Mouse (Mus musculus) small intestine, adult 2 months (tissue): Measurements from ENCODE around the gene a. TPM values are rescaled to one million over a fixed set of nuclear protein-coding genes. Genes with fewer than 3 reads are reported as not detected.
"Not testable (repeated sequence)": the region's sequence is repeated elsewhere in the genome, so short reads cannot be mapped to it uniquely, and the experiment has no call there.

ENCODE experiments used
- H3K27ac ChIP-seq: fragments of 200-500 bp; 2 replicates; pipeline ENCODE4 v1.5.1; 2012; ENCODE audit warnings: low read depth, low read length, control low read depth, inconsistent platforms; ENCODE audit not compliant: insufficient read depth
- H3K27me3 ChIP-seq: fragments of 200-500 bp; 2 replicates; pipeline ENCODE4 v1.6.1; 2012; ENCODE audit warnings: mild to moderate bottlenecking, moderate library complexity, low read length, inconsistent platforms; ENCODE audit not compliant: control insufficient read depth, insufficient read depth
- H3K36me3 ChIP-seq: fragments of 200-500 bp; 2 replicates; pipeline ENCODE4 v1.6.1; 2012; ENCODE audit warnings: mild to moderate bottlenecking, low read length, control low read depth, inconsistent platforms; ENCODE audit not compliant: control insufficient read depth, insufficient read depth
- H3K4me1 ChIP-seq: fragments of 200-500 bp; 2 replicates; pipeline ENCODE4 v1.6.1; 2012; ENCODE audit warnings: low read length, inconsistent platforms, mixed read lengths; ENCODE audit not compliant: control insufficient read depth, insufficient read depth, insufficient read length
- H3K4me3 ChIP-seq: fragments of 200-500 bp; 2 replicates; pipeline ENCODE4 v1.5.1; 2012; ENCODE audit warnings: low read depth, mild to moderate bottlenecking, control low read depth, inconsistent platforms, low read length, moderate library complexity
- CTCF ChIP-seq: fragments of 200-500 bp; IDR thresholded peaks from 2 replicates; pipeline ENCODE4 v1.5.1; 2012; ENCODE audit warnings: low read depth, mild to moderate bottlenecking, control low read depth, inconsistent platforms, low read length, moderate library complexity, mixed read lengths; ENCODE audit not compliant: insufficient replicate concordance, insufficient read length; ENCODE audit errors: extremely low read depth
- POLR2A ChIP-seq: fragments of 200-500 bp; IDR thresholded peaks from 2 replicates; pipeline ENCODE4 v1.6.1; 2012; ENCODE audit warnings: low read depth, mild to moderate bottlenecking, control low read depth, inconsistent platforms, low read length, moderate library complexity
- WGBS: fragments of 180-500 bp; shearing (Covaris S2); methylation state at CpG from one replicate; pipeline ENCODE4 v1.1.7; 2018; 5-methylcytosine and 5-hydroxymethylcytosine counted together
- polyA plus RNA-seq: library from polyadenylated mRNA; depleted of rRNA; stranded (reverse); fragments of >200 nt; gene quantifications from 2 replicates; pipeline ENCODE4 v1.2.3, GENCODE M21; 2012

Gene a
- polyA plus RNA-seq, 1 experiment: 1.2 TPM

GRCm38 (mm10) chr2:155018762-155019641, 227.8 kb downstream of the a start:
- Histone ChIP-seq H3K4me3 (peak overlapping the region; percentile 60), H3K4me1 (no peaks in the 10 kb centered on the region), H3K27me3 (no peaks in the 10 kb centered on the region), H3K36me3 (no peaks in the 10 kb centered on the region), H3K27ac (peak overlapping the region; percentile 25; the same call in 1 of the 2 replicates)
- no peak for TF ChIP-seq POLR2A
- TF ChIP-seq CTCF: no peak
- under 1% methylated on average over 38 of the region's 38 CpGs for WGBS

- H3K27me3 ChIP-seq: no peaks in the 10 kb centered on the region
- H3K36me3 ChIP-seq: no peaks in the 10 kb centered on the region
- TF ChIP-seq POLR2A (no peak), CTCF (peak; percentile 69; the same call in 1 of the 2 replicates)
- peak overlapping the region; percentile 25; the same call in 1 of the 2 replicates for H3K27ac ChIP-seq
- peak overlapping the region; percentile 60 for H3K4me3 ChIP-seq
- no peaks in the 10 kb centered on the region for H3K4me1 ChIP-seq
- WGBS: under 1% methylated on average over 22 of the region's 22 CpGs
These were observed 228.5 kb downstream of the a start for GRCm38 (mm10) chr2:155019673-155020072.

GRCm38 (mm10) chr2:155020247-155020826, 229.1 kb downstream of the a start:
- not testable (repeated sequence) for H3K4me1 ChIP-seq, H3K4me3 ChIP-seq, H3K27me3 ChIP-seq, H3K27ac ChIP-seq, H3K36me3 ChIP-seq
- 78% methylated on average over 20 of the region's 20 CpGs for WGBS

GRCm38 (mm10) chr2:155030831-155031230, 239.6 kb downstream of the a start:
- TF ChIP-seq POLR2A (no peak), CTCF (no peak)
- WGBS: 72% methylated on average over 7 of the region's 7 CpGs
- H3K4me1 ChIP-seq: no peaks in the 10 kb centered on the region; the same call in 1 of the 2 replicates
- H3K36me3 ChIP-seq: no peaks in the 10 kb centered on the region
- H3K27ac ChIP-seq: no peak overlapping the region
- H3K4me3 ChIP-seq: no peak overlapping the region
- H3K27me3 ChIP-seq: no peaks in the 10 kb centered on the region

- Histone ChIP-seq H3K27me3 (no peaks in the 10 kb centered on the region), H3K27ac (no peak overlapping the region), H3K4me1 (no peaks in the 10 kb centered on the region; the same call in 1 of the 2 replicates), H3K36me3 (no peaks in the 10 kb centered on the region), H3K4me3 (no peak overlapping the region)
- no peak for TF ChIP-seq POLR2A
- TF ChIP-seq CTCF: no peak
- WGBS: 33% methylated on average over 19 of the region's 19 CpGs
These were observed 241.9 kb downstream of the a start for GRCm38 (mm10) chr2:155032938-155033710.

DNA sequence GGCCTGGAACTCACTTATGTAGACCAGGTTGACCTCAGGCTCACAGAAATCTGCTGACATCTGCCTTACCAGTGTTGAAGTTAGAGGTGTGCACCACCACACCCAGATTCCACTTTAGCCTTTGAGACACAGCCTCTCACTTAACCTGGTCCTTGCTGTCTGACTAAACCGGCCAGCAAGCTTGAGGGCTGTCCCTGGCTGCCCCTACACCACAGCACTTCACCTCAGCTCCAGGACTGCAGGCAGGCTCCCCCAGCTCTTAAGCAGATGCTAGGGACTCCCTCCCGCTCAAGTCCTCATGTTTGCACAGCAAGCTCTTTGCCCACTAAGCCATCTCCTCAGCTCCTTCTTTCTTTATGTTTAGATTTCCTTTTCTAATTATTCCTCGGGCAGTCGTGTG, 248.8 kb downstream of the a start:
- Histone ChIP-seq H3K4me1 (peaks cover 4% of the 10 kb centered on the region), H3K36me3 (no peaks in the 10 kb centered on the region), H3K4me3 (no peak overlapping the region), H3K27me3 (no peaks in the 10 kb centered on the region), H3K27ac (no peak overlapping the region)
- TF ChIP-seq CTCF (no peak), POLR2A (no peak)
- WGBS: 60% methylated on average over 4 of the region's 4 CpGs

DNA sequence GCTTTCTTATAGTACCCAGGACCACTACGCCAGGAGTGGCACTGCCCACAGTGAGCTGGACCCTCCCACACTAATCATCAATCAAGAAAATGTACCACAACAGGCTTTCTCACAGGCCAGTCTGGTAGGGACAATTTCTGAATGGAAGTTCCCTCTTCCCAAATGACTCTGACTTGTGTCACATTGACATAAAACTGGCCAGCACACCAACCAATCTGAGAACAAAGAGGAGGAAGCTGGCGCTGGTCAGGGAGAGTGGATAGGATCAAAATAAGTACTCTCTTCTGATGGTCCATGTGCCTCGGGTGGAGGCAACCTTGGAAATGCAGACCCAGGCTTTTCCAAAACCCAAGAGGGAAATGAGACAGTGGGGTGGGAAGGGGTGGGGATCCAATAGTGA, 253.3 kb downstream of the a start:
- WGBS: 76% methylated on average over 3 of the region's 3 CpGs
- TF ChIP-seq POLR2A (no peak), CTCF (no peak)

More for the DNA sequence above, 253.3 kb downstream of the a start:
- H3K27ac ChIP-seq: no peak overlapping the region
- H3K27me3 ChIP-seq: no peaks in the 10 kb centered on the region
- peaks cover 4% of the 10 kb centered on the region for H3K4me1 ChIP-seq
- no peak overlapping the region for H3K4me3 ChIP-seq
- H3K36me3 ChIP-seq: no peaks in the 10 kb centered on the region
